Mouse (Mus musculus) embryonic fibroblast, embryonic 13.5 days (primary cell): Measurements from ENCODE around the gene Slc22a1. TPM values are rescaled to one million over a fixed set of nuclear protein-coding genes. Genes with fewer than 3 reads are reported as not detected.

ENCODE experiments used
- H3K27ac ChIP-seq: 2 replicates; pipeline ENCODE4 v1.5.1; 2012; ENCODE audit warnings: low read length, control low read depth, inconsistent platforms; ENCODE audit not compliant: insufficient read depth
- H3K4me1 ChIP-seq: 2 replicates; pipeline ENCODE4 v1.6.1; 2011; ENCODE audit warnings: low read length; ENCODE audit not compliant: control insufficient read depth, insufficient read depth
- H3K4me3 ChIP-seq: 2 replicates; pipeline ENCODE4 v1.5.1; 2011; ENCODE audit warnings: mild to moderate bottlenecking, control low read depth, low read length; ENCODE audit not compliant: insufficient read depth
- CTCF ChIP-seq: IDR thresholded peaks from 2 replicates; pipeline ENCODE4 v1.5.1; 2011; ENCODE audit warnings: mild to moderate bottlenecking, control low read depth, low read length, moderate library complexity, borderline replicate concordance; ENCODE audit not compliant: insufficient read depth
- POLR2A ChIP-seq: IDR thresholded peaks from 2 replicates; pipeline ENCODE4 v1.6.1; 2011; ENCODE audit warnings: low read depth, mild to moderate bottlenecking, control low read depth, low read length, moderate library complexity
- polyA plus RNA-seq: library from polyadenylated mRNA; stranded (reverse); fragments of >200 nt; gene quantifications from 2 replicates; pipeline ENCODE4 v1.2.4, GENCODE M21; 2011; ENCODE audit warnings: low read depth; ENCODE audit not compliant: missing spikeins, insufficient read length

Slc22a1 gene
- polyA plus RNA-seq, 1 experiment = not detected

GRCm38 (mm10) chr17:12712993-12713392, 37.4 kb upstream of the Slc22a1 start:
- no peak overlapping the region for H3K27ac ChIP-seq
- no peak for TF ChIP-seq CTCF
- no peak for TF ChIP-seq POLR2A

GRCm38 (mm10) chr17:12712191-12712590, 36.6 kb upstream of the Slc22a1 start:
- TF ChIP-seq POLR2A (no peak), CTCF (no peak)
- no peak overlapping the region for H3K27ac ChIP-seq
- no peak overlapping the region for H3K4me3 ChIP-seq
- H3K4me1 ChIP-seq = no peaks in the 10 kb centered on the region

More at GRCm38 (mm10) chr17:12712993-12713392, 37.4 kb upstream of the Slc22a1 start:
- Histone ChIP-seq H3K4me3 (no peak overlapping the region), H3K4me1 (no peaks in the 10 kb centered on the region)

DNA sequence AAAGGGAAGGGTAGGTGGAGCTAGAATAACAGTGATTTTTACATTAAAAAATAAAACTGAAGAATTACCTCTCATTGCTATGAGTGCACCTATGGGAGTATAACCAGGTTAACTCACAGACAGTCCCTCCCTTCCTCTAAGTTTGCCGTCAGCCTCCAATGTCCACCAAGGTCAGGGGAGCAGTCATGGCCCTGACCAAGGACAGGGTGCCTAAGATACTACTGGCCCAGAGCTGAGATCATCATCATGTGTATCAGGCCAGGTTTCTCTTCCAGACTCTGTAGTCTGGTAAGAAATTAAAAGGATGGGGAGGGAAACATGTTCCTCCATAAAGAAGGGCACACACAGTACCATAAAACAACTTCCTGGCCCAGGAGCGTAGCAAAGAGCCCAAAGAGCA, 35.3 kb upstream of the Slc22a1 start:
- TF ChIP-seq CTCF (no peak), POLR2A (no peak)
- Histone ChIP-seq H3K4me3 (no peak overlapping the region), H3K4me1 (no peaks in the 10 kb centered on the region), H3K27ac (no peak overlapping the region)

- Histone ChIP-seq H3K27ac (no peak overlapping the region), H3K4me1 (no peaks in the 10 kb centered on the region), H3K4me3 (no peak overlapping the region)
- TF ChIP-seq POLR2A (no peak), CTCF (no peak)
Observed at GRCm38 (mm10) chr17:12710050-12710780, 34.6 kb upstream of the Slc22a1 start.

DNA sequence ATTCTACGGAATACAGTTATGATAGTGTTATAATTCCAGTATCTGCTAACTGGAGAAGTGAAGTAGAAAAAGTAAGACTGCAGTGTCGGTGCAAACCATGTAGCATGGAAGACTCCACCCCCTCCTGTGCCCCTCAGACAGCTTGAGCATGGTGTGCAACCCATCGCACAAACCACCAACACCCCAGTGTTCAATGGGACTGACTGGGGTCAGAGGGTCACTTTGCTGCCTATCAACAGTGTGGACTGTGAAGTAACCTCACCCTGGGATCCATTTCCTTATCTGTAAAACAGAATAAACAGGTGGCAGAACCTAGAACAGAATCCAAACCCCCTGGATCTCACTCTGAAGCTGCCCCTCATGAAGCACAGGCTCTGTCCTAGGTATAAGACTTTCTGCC, 32.8 kb upstream of the Slc22a1 start:
- Histone ChIP-seq H3K27ac (no peak overlapping the region), H3K4me3 (no peak overlapping the region), H3K4me1 (no peaks in the 10 kb centered on the region)
- TF ChIP-seq CTCF = no peak
- TF ChIP-seq POLR2A = no peak

GRCm38 (mm10) chr17:12706590-12707049, 31.0 kb upstream of the Slc22a1 start:
- TF ChIP-seq CTCF = no peak
- no peak for TF ChIP-seq POLR2A
- H3K4me1 ChIP-seq = no peaks in the 10 kb centered on the region
- H3K4me3 ChIP-seq = no peak overlapping the region
- H3K27ac ChIP-seq = no peak overlapping the region

- no peaks in the 10 kb centered on the region for H3K4me1 ChIP-seq
- no peak overlapping the region for H3K4me3 ChIP-seq
- no peak overlapping the region for H3K27ac ChIP-seq
- TF ChIP-seq CTCF (no peak), POLR2A (no peak)
Observed at GRCm38 (mm10) chr17:12702901-12703300, 27.3 kb upstream of the Slc22a1 start.

GRCm38 (mm10) chr17:12700373-12700772, 24.7 kb upstream of the Slc22a1 start:
- TF ChIP-seq POLR2A = no peak
- TF ChIP-seq CTCF = no peak
- no peaks in the 10 kb centered on the region for H3K4me1 ChIP-seq
- H3K4me3 ChIP-seq = no peak overlapping the region

GRCm38 (mm10) chr17:12691899-12692298, 16.3 kb upstream of the Slc22a1 start:
- no peak overlapping the region for H3K27ac ChIP-seq
- H3K4me3 ChIP-seq = no peak overlapping the region
- TF ChIP-seq POLR2A (no peak), CTCF (no peak)
- H3K4me1 ChIP-seq = no peaks in the 10 kb centered on the region

More at GRCm38 (mm10) chr17:12700373-12700772, 24.7 kb upstream of the Slc22a1 start:
- H3K27ac ChIP-seq = no peak overlapping the region

- Histone ChIP-seq H3K4me3 (no peak overlapping the region), H3K4me1 (no peaks in the 10 kb centered on the region), H3K27ac (no peak overlapping the region)
- no peak for TF ChIP-seq POLR2A
- no peak for TF ChIP-seq CTCF
Observed at GRCm38 (mm10) chr17:12689537-12689936, 13.9 kb upstream of the Slc22a1 start.

GRCm38 (mm10) chr17:12688427-12689110, 12.9 kb upstream of the Slc22a1 start:
- H3K27ac ChIP-seq = no peak overlapping the region
- H3K4me3 ChIP-seq = no peak overlapping the region
- TF ChIP-seq POLR2A = no peak
- TF ChIP-seq CTCF = no peak
- H3K4me1 ChIP-seq = no peaks in the 10 kb centered on the region
